Mouse (Mus musculus) cerebellum, adult 2 months (tissue): ENCODE data around the gene Gucy2c. TPM values are rescaled to one million over a fixed set of nuclear protein-coding genes. Genes with fewer than 3 reads are reported as not detected.

Source experiments
- DNase-seq, 2 experiments: peaks; one replicate each; pipeline ENCODE4 v3.0.0; 2021
- H3K27ac ChIP-seq: fragments of 200-500 bp; 2 replicates; pipeline ENCODE4 v1.5.1; 2012; ENCODE audit warnings: low read length, control low read depth, inconsistent platforms; ENCODE audit not compliant: insufficient read depth
- H3K27me3 ChIP-seq: fragments of 200-500 bp; 2 replicates; pipeline ENCODE4 v1.6.1; 2012; ENCODE audit warnings: inconsistent platforms, mild to moderate bottlenecking, low read length, moderate library complexity; ENCODE audit not compliant: control insufficient read depth, insufficient read depth
- H3K4me1 ChIP-seq: fragments of 200-500 bp; 2 replicates; pipeline ENCODE4 v1.6.1; 2011; ENCODE audit warnings: low read length; ENCODE audit not compliant: control insufficient read depth, insufficient read depth
- H3K4me3 ChIP-seq: fragments of 200-500 bp; replicated peaks from 2 replicates; pipeline ENCODE3; 2011; ENCODE audit warnings: mild to moderate bottlenecking, low read depth, low read length, control low read depth; ENCODE audit not compliant: insufficient read depth
- CTCF ChIP-seq: fragments of 200-500 bp; IDR thresholded peaks from 2 replicates; pipeline ENCODE4 v1.5.1; 2011; ENCODE audit warnings: low read depth, mild to moderate bottlenecking, control low read depth, low read length, moderate library complexity, borderline replicate concordance; ENCODE audit not compliant: insufficient read depth
- POLR2A ChIP-seq: fragments of 200-500 bp; IDR thresholded peaks from 2 replicates; pipeline ENCODE4 v1.6.1; 2011; ENCODE audit warnings: low read length, control low read depth, borderline replicate concordance; ENCODE audit not compliant: insufficient read depth
- WGBS: fragments of 180-500 bp; shearing (Covaris S2); methylation state at CpG from one replicate; pipeline ENCODE4 v1.1.7; 2018; 5-methylcytosine and 5-hydroxymethylcytosine counted together
- polyA plus RNA-seq: library from polyadenylated mRNA; depleted of rRNA; stranded (reverse); fragments of >200 nt; gene quantifications from 2 replicates; pipeline ENCODE4 v1.2.3, GENCODE M21; 2012

Gene Gucy2c
- polyA plus RNA-seq, 1 experiment = 0.10 TPM

DNA sequence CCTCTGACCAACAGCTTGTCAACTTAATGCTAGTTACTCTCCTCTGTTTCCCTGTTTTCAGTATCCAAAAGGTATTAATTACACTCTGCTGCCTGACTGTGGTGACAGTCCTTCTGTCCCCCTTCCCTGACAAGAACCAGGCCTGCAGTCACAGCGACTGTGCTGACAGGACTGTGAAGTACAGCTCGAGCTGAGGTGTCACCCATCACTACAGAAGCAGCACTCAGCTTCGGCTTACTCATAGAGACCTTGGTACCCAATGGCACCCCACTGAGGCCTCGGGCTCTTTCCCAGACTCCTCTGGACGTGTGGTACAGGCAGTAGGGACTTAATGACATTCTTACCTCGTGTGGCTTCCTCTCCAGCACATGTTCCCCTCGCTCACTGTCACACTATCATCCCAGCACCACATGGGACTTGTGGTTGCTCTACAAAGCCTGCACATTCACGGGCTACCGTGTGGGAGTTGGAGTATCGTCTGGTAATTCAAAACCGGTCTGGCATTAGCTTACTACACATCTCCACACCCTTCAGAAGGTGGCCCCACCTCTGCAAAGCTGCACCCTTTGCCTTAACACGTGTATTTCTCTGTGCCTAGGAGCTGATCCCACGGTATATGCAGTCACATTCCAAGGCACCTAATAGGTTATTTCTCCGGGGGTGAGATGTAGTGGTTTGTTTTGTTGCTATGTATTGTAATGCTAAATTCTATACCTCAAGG is 113.1 kb downstream of the Gucy2c start:
- no peak overlapping the region for H3K27ac ChIP-seq
- WGBS = 55% methylated on average over 14 of the region's 14 CpGs
- no peak overlapping the region for H3K4me3 ChIP-seq
- TF ChIP-seq CTCF = no peak
- no peak for TF ChIP-seq POLR2A
- no peaks in the 10 kb centered on the region for H3K27me3 ChIP-seq
- no peaks in the 10 kb centered on the region for H3K4me1 ChIP-seq
- no peak for DNase-seq

DNA sequence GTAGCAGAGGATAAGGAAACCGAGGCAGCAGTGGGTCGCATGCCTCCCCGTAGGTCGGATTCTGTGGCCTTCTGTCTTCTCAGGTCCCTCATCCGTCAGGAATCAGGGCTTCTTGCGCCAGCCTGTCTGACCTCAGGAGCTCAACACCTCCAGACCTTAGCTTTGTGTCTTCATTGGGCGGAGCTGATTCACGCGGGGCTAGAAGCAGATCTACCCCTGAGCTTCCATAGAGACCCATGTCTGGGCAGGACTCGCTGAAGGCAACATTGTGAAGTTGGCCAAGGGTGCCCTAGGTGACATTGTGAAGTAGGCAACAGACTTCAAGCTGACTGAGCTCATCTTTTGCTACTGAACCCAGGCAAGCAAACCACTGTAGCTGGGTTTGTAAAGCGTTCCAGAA is 119.5 kb downstream of the Gucy2c start:
- Histone ChIP-seq H3K27ac (no peak overlapping the region), H3K4me1 (no peaks in the 10 kb centered on the region), H3K4me3 (no peak overlapping the region), H3K27me3 (peaks cover 1% of the 10 kb centered on the region; the same call in 1 of the 2 replicates)
- DNase-seq = no peak
- TF ChIP-seq CTCF = no peak
- TF ChIP-seq POLR2A = no peak
- WGBS = 45% methylated on average over 11 of the region's 11 CpGs

DNA sequence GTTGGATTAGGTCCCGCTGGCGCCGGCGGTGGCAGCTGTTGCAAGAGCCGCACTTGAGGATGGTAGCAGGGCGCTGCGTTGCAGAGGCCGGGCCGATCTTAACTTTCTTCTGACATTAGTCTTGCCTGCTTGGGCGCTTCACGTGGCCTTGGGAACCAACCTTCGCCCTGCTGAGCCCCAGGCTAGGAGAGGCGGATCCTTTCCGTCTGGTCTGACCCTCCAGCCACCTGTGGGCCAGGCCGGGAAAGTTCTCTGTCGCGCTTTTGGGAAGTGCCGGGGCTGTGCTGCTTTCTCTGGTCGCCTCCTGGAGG is 119.9 kb downstream of the Gucy2c start, which contains the start of gene Plbd1:
TSS of gene Plbd1 (minus strand) at position 223 of the 311 bp plus-strand sequence.
- WGBS = 2% methylated on average over 19 of the region's 19 CpGs
- no peaks in the 10 kb centered on the region for H3K4me1 ChIP-seq
- no peak within 1 kb of the TSS for H3K4me3 ChIP-seq
- peak in 1 of 2 experiments; percentile 9 for DNase-seq
- TF ChIP-seq CTCF (no peak), POLR2A (no peak)
- H3K27ac ChIP-seq = no peak within 1 kb of the TSS
- peaks cover 1% of the 10 kb centered on the region; the same call in 1 of the 2 replicates for H3K27me3 ChIP-seq

DNA sequence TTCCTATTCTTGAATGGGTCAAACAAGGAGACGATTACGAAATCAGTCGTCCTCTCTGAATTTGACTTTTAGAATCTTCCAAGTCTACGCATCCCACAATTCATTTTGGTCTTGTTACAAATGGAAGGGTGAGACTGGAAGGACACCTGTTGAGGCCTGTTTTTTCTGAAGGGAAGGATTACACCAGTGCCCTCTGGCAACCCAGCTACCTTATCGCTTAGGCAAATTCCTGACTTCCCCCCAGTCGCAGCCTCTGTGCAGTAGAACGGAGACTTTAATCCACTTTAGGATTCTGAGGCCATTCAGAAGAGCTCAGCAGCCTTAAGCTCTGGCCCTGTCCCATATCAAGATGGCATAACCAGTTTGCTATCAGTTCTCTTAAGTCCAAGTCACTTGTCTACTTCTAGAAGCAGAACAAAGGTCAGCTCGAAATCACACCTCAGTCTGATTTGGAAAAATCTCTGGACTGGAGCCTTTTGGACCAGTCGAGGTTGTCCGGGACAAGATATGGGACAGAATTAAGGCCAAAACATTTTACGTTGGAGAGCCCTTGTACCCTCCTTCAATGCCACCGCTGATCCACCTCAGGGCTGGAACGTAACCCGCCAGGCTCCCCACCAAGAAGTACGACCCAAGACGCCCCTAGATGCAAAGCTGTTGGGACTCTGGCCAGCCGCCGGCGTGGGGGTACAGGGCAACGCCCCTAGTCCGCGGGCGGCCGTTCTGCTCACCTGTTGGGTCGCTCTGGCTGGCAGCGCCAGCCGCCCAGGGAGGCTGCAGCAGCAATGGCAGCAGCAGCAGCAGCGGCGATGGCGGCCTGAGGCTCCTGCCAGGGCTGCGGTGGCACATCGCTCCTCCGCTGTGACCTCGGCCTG is 120.5 kb downstream of the Gucy2c start:
- H3K4me1 ChIP-seq = no peaks in the 10 kb centered on the region
- H3K4me3 ChIP-seq = no peak overlapping the region
- no peak for DNase-seq
- WGBS = 20% methylated on average over 34 of the region's 34 CpGs
- no peak for TF ChIP-seq POLR2A
- H3K27me3 ChIP-seq = peaks cover 1% of the 10 kb centered on the region; the same call in 1 of the 2 replicates
- no peak overlapping the region for H3K27ac ChIP-seq

DNA sequence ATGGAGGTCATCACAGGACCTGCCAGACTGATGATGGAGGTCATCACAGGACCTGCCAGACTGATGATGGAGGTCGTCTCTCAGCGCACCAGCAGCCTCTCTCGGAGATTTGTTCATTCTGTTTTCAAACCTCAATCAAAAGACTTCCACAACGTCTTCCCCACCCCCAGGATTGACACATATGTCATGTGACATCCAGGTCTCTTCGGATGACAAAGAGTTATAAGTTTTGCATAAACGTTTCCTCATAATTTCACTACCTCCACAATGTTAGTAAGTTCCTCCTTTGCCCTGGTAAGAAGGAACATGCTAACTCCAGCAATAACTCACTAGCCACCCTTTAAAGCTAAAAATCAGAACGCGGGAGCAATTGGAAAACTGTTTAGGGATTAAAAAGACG is 122.3 kb downstream of the Gucy2c start:
- TF ChIP-seq CTCF (no peak), POLR2A (no peak)
- Histone ChIP-seq H3K4me1 (no peaks in the 10 kb centered on the region), H3K27me3 (peaks cover 1% of the 10 kb centered on the region; the same call in 1 of the 2 replicates), H3K27ac (no peak overlapping the region), H3K4me3 (no peak overlapping the region)
- 90% methylated on average over 9 of the region's 9 CpGs for WGBS
- no peak for DNase-seq

- Histone ChIP-seq H3K4me3 (no peak overlapping the region), H3K27me3 (peaks cover 1% of the 10 kb centered on the region; the same call in 1 of the 2 replicates), H3K27ac (no peak overlapping the region), H3K4me1 (no peaks in the 10 kb centered on the region)
- 90% methylated on average over 4 of the region's 4 CpGs for WGBS
- DNase-seq = no peak
- no peak for TF ChIP-seq POLR2A
- TF ChIP-seq CTCF = no peak
Measured at GRCm38 (mm10) chr6:136658303-136658702, 123.3 kb downstream of the Gucy2c start.

- TF ChIP-seq CTCF (no peak), POLR2A (no peak)
- WGBS = 72% methylated on average over 11 of the region's 11 CpGs
- Histone ChIP-seq H3K27ac (no peak overlapping the region), H3K4me3 (no peak overlapping the region), H3K4me1 (no peaks in the 10 kb centered on the region), H3K27me3 (no peaks in the 10 kb centered on the region)
- no peak for DNase-seq
Measured at GRCm38 (mm10) chr6:136655786-136656185, 125.8 kb downstream of the Gucy2c start.
